Mouse (Mus musculus): ENCODE measurements around the gene Zbtb6.

Gene Zbtb6

DNA sequence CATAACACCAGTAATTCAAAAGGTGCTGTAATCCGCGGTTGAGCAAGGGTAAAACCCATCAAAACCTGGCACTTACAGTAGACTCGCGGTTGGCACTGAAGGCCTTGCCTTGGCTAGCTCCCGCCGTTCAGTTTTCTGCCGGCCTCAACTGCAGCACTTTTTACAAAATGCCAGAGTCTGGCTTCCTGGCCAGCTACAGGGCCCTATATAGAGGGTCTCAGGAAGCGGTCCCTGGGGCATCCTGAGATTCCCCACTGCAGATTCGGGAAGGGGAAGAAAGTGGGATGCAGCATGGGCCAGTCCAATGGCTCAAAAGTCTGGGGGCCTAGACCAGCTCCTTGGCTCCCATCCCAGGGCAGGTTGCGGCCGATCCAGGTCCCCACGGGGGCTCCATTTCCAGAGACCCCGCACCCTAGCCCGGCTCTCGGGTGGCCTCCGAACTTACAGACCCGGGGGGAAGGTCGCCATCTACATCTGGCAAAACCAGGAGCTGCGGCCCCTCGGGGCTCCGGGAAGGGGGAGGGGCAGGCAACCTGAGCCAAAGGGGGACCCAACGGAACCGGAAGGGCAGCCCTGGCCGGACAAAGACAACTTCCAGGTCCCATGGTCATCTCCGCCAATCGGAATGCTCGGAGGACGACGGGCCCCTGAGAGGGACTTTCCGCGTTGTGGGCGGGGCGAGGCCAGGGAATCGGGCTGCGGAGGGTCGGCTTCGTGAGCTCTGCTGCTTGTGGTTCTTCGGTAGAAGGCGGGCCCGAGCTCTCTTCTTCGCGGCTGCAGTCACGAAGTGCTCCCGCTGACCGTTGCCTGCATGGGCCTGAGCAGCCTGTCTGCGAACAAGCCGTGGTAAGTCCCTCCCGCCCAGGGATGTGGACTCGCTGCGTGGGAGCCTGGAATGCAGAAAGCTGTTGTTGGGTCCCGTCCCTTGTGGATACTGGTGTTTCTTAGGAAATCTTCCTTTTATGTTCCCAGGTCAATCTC lies at the start of gene Zbtb6, which contains the start of the genes Zbtb26 and Rabgap1:
Zbtb6 (minus strand) TSS at position 561 of the 981 bp plus-strand sequence.
Zbtb26 (minus strand) TSS at position 525 of the 981 bp plus-strand sequence.
Rabgap1 (plus strand) TSS at position 669 of the 981 bp plus-strand sequence.
- DNase-seq = peak; percentile 93

GRCm38 (mm10) chr2:37488956-37489355 lies 46.0 kb upstream of the Zbtb6 start:
- no peak for DNase-seq

GRCm38 (mm10) chr2:37486408-37486807 lies 43.4 kb upstream of the Zbtb6 start:
- no peak for DNase-seq

- peak; percentile 55 for DNase-seq
Measured at GRCm38 (mm10) chr2:37485370-37485769, 42.4 kb upstream of the Zbtb6 start.

DNA sequence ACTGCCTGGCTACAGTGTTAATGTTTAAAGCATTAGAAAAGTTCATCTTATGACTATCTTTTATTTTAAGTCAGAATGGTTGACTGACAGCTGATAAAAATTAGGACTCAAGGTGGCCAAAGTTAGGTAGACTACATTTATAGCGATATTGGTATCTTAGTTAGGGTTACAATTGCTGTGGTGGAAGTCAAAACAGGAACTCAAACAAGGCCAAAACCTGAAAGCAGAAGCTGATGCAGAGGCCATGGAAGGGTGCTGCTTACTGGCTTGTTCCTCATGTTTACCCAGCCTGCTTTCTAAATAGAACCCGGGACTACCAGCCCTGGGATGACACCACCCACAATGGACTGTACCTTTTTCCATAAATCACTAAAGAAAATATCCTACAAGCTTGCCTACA lies 41.2 kb upstream of the Zbtb6 start:
- DNase-seq = no peak

GRCm38 (mm10) chr2:37480039-37480438 lies 37.1 kb upstream of the Zbtb6 start:
- DNase-seq = no peak

GRCm38 (mm10) chr2:37479559-37479958 lies 36.6 kb upstream of the Zbtb6 start:
- no peak for DNase-seq

DNA sequence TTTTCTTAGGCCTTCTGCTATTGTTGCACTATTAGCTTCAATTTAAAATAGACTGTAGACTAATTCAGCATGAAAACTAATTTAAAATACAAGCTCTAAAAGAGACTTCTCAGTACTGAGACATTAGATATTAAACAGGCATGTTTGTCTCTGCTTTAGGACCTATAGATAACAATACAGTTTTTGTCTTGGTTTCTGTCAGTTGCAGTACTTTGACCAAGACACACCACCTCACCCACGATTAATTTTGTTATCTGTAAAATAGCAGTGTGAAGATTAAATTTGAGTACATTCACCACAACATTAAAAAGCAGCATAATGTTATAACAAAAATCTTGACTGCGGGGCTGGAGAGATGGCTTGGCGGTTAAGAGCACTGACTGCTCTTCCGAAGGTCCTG lies 23.3 kb upstream of the Zbtb6 start:
- no peak for DNase-seq

DNA sequence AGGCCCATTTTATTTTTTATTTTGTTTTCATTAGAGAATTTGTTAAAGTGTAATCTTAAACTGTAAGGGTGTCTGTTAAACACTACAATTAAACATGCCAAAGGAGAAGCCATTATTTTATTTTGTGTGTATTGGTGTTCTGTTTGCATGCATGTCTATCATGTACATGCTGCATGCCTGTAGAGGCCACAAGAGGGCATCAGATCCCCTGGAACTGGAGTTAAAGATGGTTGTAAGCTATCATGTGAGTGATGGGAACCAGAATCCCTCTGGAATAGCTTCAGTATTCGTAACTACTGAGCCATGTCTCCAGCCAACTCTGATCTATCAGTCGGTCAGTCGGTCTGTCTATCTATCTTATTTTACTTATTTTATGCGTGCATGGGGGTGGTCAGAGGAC lies 17.7 kb upstream of the Zbtb6 start:
- no peak for DNase-seq

DNA sequence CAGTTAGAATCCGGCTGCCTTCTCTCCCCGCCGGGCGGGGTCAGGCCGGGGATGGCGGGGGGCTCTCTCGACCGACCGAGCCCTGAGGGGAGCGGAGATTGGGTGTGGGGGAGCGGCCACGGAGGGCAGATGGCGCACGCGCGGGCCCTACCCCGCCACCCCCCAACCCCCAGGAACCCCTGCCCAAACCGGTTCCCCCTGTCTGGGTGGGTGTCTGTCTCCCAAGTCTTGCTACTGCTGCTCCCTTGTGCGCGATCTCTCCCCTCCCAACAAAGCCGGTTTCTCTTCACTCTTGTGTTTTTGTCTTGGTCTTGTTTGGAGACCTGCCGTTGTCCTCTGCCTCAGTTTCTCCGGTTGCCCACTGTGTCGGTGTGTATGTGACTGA lies 9.4 kb upstream of the Zbtb6 start:
- no peak for DNase-seq

DNA sequence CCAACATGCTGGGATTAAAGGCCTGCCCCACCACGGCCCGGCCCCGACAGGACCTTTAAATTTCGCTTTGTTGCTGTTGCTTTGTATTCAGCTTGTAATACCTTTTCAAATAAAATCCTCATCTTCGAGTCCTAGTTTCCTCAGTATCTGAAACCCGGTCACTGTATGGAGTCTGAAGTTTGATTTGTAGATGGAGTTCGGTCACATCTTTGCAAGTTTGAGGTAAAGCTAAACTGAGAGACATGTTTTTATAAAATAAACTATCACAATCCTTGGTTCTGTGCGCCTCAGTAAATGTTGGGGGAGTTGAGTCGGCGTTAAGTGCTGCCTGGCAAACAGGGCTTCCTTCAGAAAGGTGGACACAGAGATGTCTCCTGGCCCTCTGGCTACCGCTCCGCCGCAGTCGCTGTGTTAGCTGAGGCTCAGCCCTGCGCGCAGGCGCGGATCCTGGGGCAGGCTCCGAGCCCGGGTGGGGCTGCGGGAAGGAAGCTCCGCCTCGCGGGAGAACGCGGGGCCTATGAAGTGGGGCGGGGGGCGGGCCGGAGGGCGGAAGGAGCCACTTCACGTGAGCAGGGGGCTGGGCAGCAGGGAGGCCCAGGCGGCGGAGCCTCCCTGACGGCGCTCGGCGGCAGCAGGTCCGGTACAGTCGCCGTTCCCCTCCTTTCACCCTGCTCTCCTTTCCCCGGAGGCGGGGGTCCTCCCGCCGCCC lies 8.8 kb upstream of the Zbtb6 start:
- DNase-seq = peak; percentile 95

GRCm38 (mm10) chr2:37431609-37432008 lies 11.4 kb downstream of the Zbtb6 start:
- DNase-seq = no peak

- peak; percentile 86 for DNase-seq
Measured at GRCm38 (mm10) chr2:37430593-37431464, 12.1 kb downstream of the Zbtb6 start.

- no peak for DNase-seq
Measured at GRCm38 (mm10) chr2:37423671-37424070, 19.3 kb downstream of the Zbtb6 start.

DNA sequence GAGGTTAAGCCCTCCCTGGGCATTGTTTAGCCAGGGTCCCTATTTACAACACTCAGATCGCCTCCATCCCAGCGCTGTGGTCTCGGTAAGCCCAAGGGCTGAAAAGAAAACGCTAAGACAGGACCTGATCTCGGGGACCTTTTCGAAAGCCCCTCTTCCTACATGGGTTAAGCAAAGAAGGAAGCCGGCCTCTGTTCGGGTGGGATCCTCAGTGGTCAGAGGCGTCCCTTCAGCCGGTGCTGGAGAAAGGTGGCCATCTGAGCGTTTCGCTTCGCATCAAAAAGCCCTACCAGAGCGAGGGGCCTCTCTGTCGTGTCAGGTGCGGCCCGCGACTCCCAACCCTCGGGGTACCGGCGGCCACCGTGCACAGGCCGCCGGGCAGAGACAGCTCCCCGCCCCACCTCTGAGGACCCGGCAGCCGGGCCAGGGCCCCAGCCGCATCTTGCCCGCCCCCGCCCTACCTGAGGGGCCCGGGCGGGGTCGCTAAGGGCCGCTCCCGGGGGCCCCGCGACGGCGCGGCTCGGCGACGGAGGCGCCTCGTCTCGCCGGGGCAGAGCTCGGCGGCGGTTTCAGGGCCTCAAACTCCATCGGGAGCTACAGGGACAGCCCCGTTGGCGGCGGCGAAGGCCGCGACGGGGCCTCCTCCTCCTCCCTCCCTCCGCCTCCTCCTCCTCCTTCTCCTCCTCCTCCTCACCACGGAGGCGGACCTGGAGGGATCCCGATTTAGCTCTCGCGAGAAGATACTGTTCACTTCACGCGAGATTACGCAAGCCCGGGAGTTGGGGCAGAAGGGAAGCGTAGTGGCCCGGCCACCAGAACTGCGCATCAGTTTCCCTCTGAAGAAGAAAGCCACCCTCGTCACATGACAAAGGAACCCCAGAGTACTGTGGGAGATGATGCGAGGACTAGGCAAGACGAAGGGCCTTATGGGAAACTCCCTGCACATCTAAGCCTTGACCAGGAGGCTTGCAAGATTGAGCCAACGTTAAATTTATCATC lies 20.4 kb downstream of the Zbtb6 start, which contains the start of gene Rc3h2:
Rc3h2 (minus strand) TSS at position 598 of the 999 bp plus-strand sequence.
- peak; percentile 94 for DNase-seq

GRCm38 (mm10) chr2:37421903-37422302 lies 21.1 kb downstream of the Zbtb6 start:
- DNase-seq = no peak

DNA sequence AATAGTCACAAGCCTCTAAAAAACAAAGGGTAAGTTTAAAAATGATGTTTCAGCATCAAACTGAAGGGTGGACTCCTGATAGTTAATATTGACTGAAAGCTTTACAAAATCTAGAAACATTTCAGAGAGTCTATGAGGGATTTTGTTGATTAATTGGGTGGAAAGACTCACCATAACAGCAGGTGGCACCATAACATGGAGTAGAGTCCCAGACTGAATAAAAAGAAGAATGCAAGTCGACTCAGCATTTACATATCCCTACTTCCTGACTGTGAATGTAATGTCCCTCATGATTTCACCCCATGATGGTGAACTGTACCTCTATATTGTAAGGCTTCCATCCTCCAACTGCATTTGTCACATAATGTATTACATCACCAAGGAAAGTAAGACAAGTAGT lies 47.4 kb downstream of the Zbtb6 start:
- DNase-seq = peak; percentile 8

- no peak for DNase-seq
Measured at GRCm38 (mm10) chr2:37382921-37383320, 60.0 kb downstream of the Zbtb6 start.

- DNase-seq = peak; percentile 74
Measured at GRCm38 (mm10) chr2:37380189-37380588, 62.8 kb downstream of the Zbtb6 start.

DNA sequence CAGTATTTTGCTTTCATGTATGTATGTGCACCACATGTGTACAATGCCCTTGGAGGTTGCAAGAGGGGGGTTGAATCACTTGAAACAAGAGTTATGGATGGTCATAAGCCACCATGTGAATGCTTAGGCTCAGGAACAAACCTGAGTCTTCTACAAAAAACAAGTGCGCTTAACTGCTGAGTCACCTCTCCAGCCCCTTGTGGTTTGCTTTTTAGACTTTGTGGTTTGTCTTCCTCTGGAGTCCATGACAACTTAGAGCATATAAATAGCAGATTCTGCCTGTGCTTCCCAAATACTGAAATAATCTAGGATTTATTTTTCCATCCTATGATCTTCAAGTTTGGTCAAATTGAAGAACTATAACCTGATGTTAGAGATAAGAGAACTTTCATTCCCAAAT lies 67.0 kb downstream of the Zbtb6 start:
- no peak for DNase-seq

Data from thymus, postnatal 14 days (tissue).